Mouse (Mus musculus): ENCODE data around the gene Cyp4f16.

DNA sequence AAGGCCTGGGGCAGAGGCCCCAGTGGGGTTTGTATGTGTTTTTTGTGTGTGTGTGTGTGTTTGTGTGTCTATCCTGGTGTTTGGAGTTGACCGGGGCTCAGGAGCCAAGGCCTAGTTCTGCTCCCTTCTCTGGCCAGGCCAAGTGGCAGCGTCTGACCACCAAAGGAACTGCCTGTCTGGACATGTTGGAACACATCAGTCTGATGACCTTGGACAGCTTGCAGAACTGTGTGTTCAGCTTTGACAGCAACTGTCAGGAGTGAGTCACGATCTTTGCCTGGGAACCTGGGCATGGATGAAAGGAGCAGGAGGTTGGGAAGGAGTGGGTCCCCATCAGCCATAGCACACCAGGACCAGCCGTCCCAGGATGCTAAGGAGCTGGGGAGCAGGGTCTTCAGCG, 14.4 kb upstream of the Cyp4f16 start:
- TF ChIP-seq CTCF (IDR thresholded peaks at IDR 0.05; ENCODE audit: borderline replicate concordance, extremely low read depth, insufficient read depth, insufficient read length) (no peak), POLR2A (IDR thresholded peaks at IDR 0.05; ENCODE audit: borderline replicate concordance, extremely low read depth, insufficient read depth, insufficient read length, poor library complexity, severe bottlenecking) (no peak)
